Mouse (Mus musculus) WW6 (cell line): Measurements from ENCODE around the gene Etv6.

Source experiments
- DNase-seq: peaks from one replicate; pipeline ENCODE4 v3.0.0-alpha.2; 2013; ENCODE audit warnings: low read depth, low spot score

Etv6 gene

DNA sequence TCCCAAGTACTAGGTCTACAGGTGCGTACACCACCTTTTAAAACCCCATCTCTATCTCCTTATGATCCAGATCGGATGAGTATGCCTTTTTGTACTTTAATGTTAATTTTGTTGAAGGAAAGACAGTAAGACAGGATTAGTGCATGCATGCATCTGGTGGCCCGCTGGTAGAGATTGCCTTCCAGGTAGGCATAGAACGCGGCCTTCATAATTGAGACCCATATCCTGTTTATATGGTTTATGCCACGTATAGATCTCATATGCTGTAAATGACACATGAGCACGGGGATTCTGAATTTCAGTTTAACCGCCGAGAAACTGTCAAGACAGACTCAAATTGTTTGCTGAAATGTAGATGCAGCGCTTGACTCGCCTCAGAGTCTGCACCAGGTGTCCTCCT lies 133.3 kb downstream of the Etv6 start:
- DNase-seq = no peak

- DNase-seq = no peak
These were observed 135.7 kb downstream of the Etv6 start for GRCm38 (mm10) chr6:134171235-134171634.

GRCm38 (mm10) chr6:134171906-134172728 lies 136.6 kb downstream of the Etv6 start:
- DNase-seq = no peak

DNA sequence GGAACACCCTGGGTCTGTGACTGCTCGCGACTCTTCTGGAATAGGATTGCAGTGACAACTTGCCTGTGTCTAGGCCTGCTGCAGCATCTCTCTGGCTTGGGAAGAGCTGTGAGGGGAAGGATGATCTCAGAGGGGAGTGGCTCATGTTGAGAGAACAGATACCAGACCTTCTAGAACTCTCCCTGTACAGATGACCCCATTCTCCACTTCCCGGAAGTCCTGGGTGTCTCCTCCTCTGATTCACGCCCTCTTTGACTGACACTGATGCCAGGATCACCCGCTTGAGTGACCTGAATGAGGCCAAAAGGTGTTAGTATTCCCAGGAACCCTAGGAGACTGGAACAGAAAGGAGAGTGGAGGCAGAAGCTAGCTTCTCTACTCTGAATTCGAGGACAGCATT lies 137.9 kb downstream of the Etv6 start:
- DNase-seq = no peak

DNA sequence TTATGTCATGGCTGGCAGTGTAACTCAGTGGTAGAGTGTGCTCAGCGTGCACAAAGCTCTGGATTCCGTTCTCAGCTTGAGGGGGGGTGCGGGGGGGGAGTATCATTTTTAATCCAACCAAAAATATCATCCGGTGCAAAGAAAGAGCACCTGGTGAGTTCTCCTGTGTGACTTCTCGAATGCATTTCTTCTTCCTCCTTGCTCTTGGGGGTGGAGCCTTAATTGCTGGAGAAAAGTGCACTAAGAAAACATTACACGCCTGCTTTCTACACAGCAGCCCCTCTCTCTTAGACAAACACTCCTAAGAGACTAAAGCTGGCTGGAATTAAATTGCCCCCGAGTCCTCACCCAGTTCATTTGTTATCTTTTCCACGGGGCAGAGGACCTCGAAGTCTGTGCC lies 139.6 kb downstream of the Etv6 start:
- no peak for DNase-seq

DNA sequence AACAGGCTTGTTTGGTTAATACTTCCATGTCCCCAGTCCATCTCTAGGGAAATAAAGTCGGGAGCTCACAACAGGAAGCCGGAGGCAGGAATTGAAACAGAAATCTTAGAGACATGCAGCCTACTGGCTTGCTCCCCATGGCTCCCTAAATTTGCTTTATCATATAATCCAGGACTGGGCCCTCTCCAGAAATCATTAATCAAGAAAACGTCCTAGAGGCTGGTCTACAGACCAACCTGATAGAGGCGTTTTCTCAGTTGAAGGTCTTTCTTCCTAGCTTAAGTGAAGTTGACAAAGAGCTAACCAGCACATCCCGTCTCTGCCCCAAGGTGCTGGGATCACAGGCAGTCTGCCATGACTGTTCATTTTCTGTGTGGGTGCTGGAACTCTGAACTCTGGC lies 141.7 kb downstream of the Etv6 start:
- DNase-seq = no peak

DNA sequence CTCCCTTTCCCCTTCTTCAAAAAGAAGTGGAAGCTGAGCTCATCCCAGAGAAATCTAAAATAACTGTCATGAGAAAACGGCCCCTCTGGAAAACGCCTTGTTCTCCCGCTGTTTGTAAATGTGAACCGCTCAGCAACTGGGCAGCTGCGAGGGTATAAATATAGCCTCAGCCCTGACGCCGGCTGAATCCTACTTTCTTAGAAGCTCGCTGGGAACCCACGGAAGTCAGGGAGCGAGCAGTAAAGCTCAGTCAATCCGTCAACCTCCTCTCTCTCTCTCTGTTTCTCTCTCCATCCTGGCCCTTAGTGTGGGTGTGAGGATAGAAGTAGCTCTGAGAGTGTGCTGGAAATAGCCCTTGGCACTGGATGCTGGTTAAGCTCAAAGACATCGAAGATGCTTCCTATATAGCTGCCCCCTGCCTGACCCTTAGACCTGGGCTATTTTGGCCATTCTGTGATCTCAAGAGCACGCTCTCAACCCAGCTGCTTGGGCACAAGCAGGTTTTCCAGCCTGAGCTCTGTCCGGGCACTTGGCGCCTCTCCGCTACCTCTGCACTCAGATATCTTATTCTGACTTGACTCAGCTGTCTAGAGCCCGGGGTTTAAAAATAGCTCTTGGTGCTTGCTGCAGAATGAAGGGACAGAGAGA lies 146.9 kb downstream of the Etv6 start:
- no peak for DNase-seq

GRCm38 (mm10) chr6:134183592-134184342 lies 148.3 kb downstream of the Etv6 start:
- no peak for DNase-seq

- no peak for DNase-seq
These were observed 150.9 kb downstream of the Etv6 start for GRCm38 (mm10) chr6:134186286-134186903.

GRCm38 (mm10) chr6:134188719-134189118 lies 153.2 kb downstream of the Etv6 start:
- no peak for DNase-seq

DNA sequence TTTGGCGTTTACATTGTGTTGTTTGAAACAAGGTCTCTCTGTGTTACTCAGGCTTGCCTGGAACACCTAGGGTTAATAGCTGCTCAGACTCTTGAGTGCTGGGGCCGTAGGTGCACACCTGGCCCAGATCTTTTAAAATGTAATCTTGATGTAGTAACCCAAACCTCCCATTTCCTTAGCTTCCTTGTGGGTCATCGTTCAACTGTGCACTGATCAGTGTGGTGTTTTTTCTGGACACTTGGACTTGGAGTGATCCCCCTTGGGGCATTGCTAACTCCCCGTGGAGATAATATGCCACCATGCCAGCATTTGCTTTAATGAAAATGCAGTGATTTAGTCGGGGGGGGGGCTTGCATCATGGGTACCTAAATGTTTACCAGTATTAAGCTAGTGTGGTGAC lies 153.7 kb downstream of the Etv6 start:
- no peak for DNase-seq

- DNase-seq = no peak
These were observed 154.2 kb downstream of the Etv6 start for GRCm38 (mm10) chr6:134189575-134190132.

DNA sequence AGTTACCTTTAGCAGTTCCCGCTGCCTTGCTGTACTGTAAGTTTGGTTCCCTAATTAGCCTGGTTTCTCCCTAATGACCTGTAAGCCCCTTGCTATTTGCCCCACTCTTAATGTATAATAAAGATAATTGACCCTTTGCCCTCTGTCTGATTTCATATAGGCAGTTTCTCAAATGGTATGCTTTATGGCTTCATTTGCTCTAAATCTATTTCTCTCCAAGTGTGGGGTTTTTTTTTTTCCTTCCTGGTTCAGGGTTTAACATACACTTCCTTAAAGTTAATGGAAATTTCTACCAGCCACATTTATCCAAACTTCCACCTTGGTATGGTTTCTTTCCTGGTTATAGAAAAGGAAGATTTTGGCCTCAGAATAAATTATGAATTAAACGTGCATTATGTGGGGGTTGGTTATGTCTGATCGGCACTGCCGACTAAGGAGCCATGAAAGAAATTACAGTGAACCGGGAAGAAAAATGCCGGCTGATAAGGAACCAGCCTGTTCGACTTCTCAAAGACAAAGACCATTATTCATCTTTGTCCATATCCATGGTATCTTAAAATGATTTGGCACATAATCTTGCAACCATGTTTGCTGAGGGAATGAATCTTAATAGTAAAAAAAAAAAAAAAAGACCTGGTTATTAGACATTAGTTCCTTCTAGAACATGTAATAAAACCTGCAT lies 155.2 kb downstream of the Etv6 start:
- no peak for DNase-seq

GRCm38 (mm10) chr6:134192710-134193109 lies 157.2 kb downstream of the Etv6 start:
- DNase-seq = no peak

GRCm38 (mm10) chr6:134199895-134200294 lies 164.4 kb downstream of the Etv6 start:
- DNase-seq = no peak

DNA sequence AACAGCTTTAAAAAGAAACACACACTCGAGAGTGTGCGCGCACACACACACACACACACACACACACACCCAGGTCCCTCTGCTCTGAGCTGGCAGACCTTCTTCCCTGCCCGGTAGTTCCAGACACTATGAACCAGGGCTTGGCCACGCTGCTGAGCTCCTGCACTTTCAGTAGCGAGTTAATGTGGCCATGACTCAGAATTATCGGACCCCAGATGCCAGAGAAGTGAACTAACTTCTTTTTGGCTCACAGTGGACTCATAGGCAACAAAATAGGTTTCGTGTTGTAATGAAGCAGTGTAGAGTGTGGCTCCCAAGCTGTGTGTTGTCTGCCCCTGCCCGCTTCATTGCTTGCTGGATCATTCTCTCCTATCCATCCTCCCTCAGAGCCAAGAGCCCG lies 165.1 kb downstream of the Etv6 start:
- no peak for DNase-seq

- DNase-seq = no peak
These were observed 166.7 kb downstream of the Etv6 start for GRCm38 (mm10) chr6:134202176-134202575.

- no peak for DNase-seq
These were observed 169.7 kb downstream of the Etv6 start for GRCm38 (mm10) chr6:134205163-134205562.

- DNase-seq = no peak
These were observed 170.2 kb downstream of the Etv6 start for GRCm38 (mm10) chr6:134205726-134206125.

DNA sequence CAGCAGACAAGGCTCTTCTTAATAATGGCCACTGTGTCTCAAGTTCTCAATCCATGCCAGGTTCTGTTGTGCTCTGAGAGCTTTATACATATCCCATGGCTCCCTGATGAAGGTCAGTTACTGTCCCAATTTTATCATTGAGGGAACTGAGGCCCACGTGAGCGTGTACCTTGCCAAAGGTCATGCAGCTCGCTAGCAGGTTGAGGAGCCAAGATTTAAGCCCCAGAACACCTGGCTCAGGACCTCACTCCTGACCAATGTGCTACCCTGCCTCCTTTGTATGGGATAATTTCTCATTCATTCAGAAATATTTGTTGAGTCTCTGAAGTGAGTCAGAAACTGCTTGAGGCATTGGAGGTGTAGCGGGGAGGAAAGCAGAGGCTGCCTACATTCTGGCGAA lies 170.8 kb downstream of the Etv6 start:
- no peak for DNase-seq
